Mouse (Mus musculus): ENCODE results near the gene Olfr1097.

Olfr1097 gene

DNA sequence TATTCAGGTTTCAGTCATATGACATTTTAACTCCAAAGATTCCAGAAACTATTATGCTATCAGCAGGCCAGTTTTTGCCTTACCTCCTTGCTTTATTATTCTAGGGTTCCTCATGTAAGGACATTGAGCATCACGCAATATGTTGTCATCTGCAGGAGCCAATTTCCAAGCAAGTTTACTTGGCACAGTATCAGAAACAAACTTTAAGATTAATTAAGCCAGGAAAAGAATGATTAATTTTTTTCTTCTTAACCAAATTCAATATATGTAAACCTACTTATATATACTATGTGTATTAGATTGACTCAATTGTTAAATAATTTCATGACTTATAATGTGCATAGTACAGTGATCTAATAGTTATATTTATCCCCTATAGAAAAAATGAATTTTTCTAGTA is at the start of gene Olfr1097:
Olfr1097 (minus strand) TSS at position 101 of the 400 bp plus-strand sequence.
- DNase-seq, result no peak

DNA sequence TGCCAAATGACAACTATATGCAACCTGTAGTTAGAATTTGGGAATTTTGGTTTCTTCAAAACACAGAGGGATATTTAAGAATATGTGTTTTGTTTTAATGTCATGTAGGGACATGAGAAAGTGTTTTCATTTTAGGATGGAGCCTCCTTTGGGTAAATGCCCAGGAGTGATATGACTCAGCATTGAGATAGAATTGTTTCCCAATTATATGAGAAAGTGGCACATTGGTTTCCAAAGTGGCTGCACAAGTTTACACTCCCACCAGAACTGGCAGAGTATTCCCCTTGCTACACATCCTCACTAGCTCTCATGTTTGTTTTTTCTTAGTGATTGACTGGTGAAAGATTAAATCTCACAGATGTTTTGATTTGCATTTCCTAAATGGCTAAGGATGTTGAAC is 34.5 kb upstream of the Olfr1097 start:
- DNase-seq, result no peak

DNA sequence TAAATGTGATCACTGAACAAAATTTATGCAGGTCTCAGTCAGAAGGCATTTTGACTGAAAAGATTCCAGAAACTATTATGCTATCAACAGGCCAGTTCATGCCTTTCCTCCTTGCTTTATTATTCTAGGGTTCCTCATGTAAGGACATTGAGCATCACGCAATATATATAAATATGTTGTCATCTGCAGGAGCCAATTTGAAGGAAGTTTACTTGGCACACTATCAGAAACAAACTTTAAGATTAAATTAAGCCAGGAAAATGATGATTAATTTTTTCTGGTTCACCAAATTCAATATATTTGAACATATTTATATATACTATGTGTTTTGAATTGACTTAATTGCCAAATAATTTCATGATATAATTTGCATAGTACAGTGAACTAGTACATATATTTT is 32.4 kb upstream of the Olfr1097 start, which contains the start of gene Olfr1098:
Olfr1098 (minus strand) TSS at position 101 of the 400 bp plus-strand sequence.
- no peak for DNase-seq

DNA sequence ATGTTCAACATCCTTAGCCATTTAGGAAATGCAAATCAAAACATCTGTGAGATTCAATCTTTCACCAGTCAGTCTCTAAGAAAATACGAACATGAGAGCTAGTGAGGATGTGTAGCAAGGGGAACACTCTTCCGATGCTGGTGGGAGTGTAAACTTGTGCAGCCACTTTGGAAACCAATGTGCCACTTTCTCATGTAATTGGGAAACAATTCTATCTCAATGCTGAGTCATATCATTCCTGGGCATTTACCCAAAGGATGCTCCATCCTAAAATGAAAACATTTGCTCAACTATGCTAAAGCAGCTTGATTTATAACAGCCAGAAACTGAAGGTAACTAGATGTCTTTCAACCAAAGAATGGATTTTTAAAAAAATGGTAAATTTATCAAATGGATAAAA is 13.6 kb upstream of the Olfr1097 start:
- DNase-seq, result no peak

DNA sequence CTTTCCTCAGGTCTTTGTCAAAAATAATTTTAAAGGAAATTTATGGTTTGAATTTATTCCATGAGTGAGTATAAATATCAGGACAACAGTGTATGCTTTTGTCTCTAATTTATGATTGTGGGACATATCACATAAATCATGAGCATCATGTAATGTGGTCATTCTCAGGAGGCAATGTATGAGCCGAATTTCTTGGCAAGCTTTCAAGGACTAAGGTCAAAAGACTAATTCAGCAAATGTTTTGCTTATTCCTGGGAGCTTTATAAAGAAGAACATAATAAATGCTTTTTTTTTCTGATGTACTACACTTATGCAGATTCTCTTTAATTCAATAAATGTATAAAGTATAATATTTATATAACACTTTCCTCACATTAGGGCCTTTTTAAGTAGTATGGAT is 17.3 kb downstream of the Olfr1097 start, which contains the start of gene Gm13723:
Gm13723 (minus strand) TSS at position 101 of the 400 bp plus-strand sequence.
- DNase-seq, result no peak

DNA sequence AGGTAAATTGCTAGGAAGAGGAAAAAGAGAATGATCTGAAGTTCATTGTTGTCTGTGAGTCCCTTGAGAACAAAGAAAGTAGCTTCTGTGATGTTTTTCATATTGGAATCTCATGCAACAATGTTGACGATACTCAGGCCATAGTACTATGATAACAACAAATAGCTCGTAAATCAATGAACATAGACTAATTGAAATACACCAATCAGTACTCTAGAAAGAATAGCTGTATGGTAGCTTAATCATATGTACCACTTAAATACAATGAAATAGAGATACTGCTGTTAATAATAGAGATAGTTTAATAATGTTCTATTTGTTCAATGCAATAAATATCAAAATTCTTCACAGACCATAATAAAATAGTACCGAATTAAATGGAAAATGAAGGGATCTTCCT is 40.4 kb downstream of the Olfr1097 start, which contains the start of gene Olfr1095:
Olfr1095 (minus strand) TSS at position 101 of the 400 bp plus-strand sequence.
- DNase-seq, result no peak

Measured in kidney, postnatal 36 days (tissue).